Mouse (Mus musculus): ENCODE results near the gene Fyn.

Gene Fyn

GRCm38 (mm10) chr10:39368572-39369135 is at the start of gene Fyn:
Gene Fyn, plus strand, starts transcription at chr10:39368855.
- no peak for DNase-seq (ENCODE audit: low spot score in 2 of 2)

GRCm38 (mm10) chr10:39320798-39321622 is 47.6 kb upstream of the Fyn start:
- peak in 1 of 2 experiments; percentile 11 for DNase-seq (ENCODE audit: low spot score in 2 of 2)

- no peak for DNase-seq (ENCODE audit: low spot score in 2 of 2)
Observed at GRCm38 (mm10) chr10:39321623-39321985, 47.1 kb upstream of the Fyn start.

GRCm38 (mm10) chr10:39322143-39322542 is 46.5 kb upstream of the Fyn start:
- peak in 1 of 2 experiments; percentile 4 for DNase-seq (ENCODE audit: low spot score in 2 of 2)

- no peak for DNase-seq (ENCODE audit: low spot score in 2 of 2)
Observed at GRCm38 (mm10) chr10:39324291-39324690, 44.4 kb upstream of the Fyn start.

- no peak for DNase-seq (ENCODE audit: low spot score in 2 of 2)
Observed at GRCm38 (mm10) chr10:39328661-39329060, 40.0 kb upstream of the Fyn start.

GRCm38 (mm10) chr10:39334320-39334719 is 34.3 kb upstream of the Fyn start:
- DNase-seq (ENCODE audit: low spot score in 2 of 2): no peak

- DNase-seq (ENCODE audit: low spot score in 2 of 2): no peak
Observed at GRCm38 (mm10) chr10:39335880-39336279, 32.8 kb upstream of the Fyn start.

- DNase-seq (ENCODE audit: low spot score in 2 of 2): no peak
Observed at GRCm38 (mm10) chr10:39339189-39339968, 29.3 kb upstream of the Fyn start.

- DNase-seq (ENCODE audit: low spot score in 2 of 2): no peak
Observed at GRCm38 (mm10) chr10:39339969-39340236, 28.8 kb upstream of the Fyn start.

GRCm38 (mm10) chr10:39343551-39343950 is 25.1 kb upstream of the Fyn start:
- no peak for DNase-seq (ENCODE audit: low spot score in 2 of 2)

GRCm38 (mm10) chr10:39345921-39346320 is 22.7 kb upstream of the Fyn start:
- no peak for DNase-seq (ENCODE audit: low spot score in 2 of 2)

GRCm38 (mm10) chr10:39349781-39350364 is 18.8 kb upstream of the Fyn start:
- no peak for DNase-seq (ENCODE audit: low spot score in 2 of 2)

- no peak for DNase-seq (ENCODE audit: low spot score in 2 of 2)
Observed at GRCm38 (mm10) chr10:39364196-39364595, 4.5 kb upstream of the Fyn start.

- DNase-seq (ENCODE audit: low spot score in 2 of 2): peak; percentile 94 to 98
Observed at GRCm38 (mm10) chr10:39369502-39369931, 862 bp downstream of the Fyn start.

GRCm38 (mm10) chr10:39369977-39370785 is 1.5 kb downstream of the Fyn start:
- DNase-seq (ENCODE audit: low spot score in 2 of 2): peak; percentile 41 to 54

- DNase-seq (ENCODE audit: low spot score in 2 of 2): no peak
Observed at GRCm38 (mm10) chr10:39370786-39371221, 2.1 kb downstream of the Fyn start.

GRCm38 (mm10) chr10:39371467-39371866 is 2.8 kb downstream of the Fyn start:
- no peak for DNase-seq (ENCODE audit: low spot score in 2 of 2)

- no peak for DNase-seq (ENCODE audit: low spot score in 2 of 2)
Observed at GRCm38 (mm10) chr10:39371991-39372390, 3.3 kb downstream of the Fyn start.

GRCm38 (mm10) chr10:39376676-39377075 is 8.0 kb downstream of the Fyn start:
- no peak for DNase-seq (ENCODE audit: low spot score in 2 of 2)

- no peak for DNase-seq (ENCODE audit: low spot score in 2 of 2)
Observed at GRCm38 (mm10) chr10:39377219-39377618, 8.6 kb downstream of the Fyn start.
